Mouse (Mus musculus) heart, embryonic 10.5 days (tissue): ENCODE data around the gene Smcr8. TPM values are rescaled to one million over a fixed set of nuclear protein-coding genes. Genes with fewer than 3 reads are reported as not detected.
A peak's percentile ranks its signal among the peaks of the same experiment; 100 is the strongest.

ENCODE experiments used
- DNase-seq: peaks from one replicate; pipeline ENCODE4 v3.0.0-alpha.2; 2017; ENCODE audit warnings: low spot score
- H3K27ac ChIP-seq: fragments of 300-500 bp; sonication (generic); 2 replicates; pipeline ENCODE4 v1.5.1; 2016; ENCODE audit warnings: mild to moderate bottlenecking
- H3K27me3 ChIP-seq: fragments of 300-500 bp; sonication (generic); 2 replicates; pipeline ENCODE4 v1.6.1; 2016; ENCODE audit warnings: mild to moderate bottlenecking; ENCODE audit not compliant: poor library complexity, insufficient read depth, severe bottlenecking
- H3K36me3 ChIP-seq: fragments of 300-500 bp; sonication (generic); 2 replicates; pipeline ENCODE4 v1.6.1; 2016; ENCODE audit warnings: mild to moderate bottlenecking, moderate library complexity
- H3K4me1 ChIP-seq: fragments of 300-500 bp; sonication (generic); 2 replicates; pipeline ENCODE4 v1.6.1; 2016; ENCODE audit warnings: mild to moderate bottlenecking
- H3K4me3 ChIP-seq: fragments of 300-500 bp; sonication (generic); 2 replicates; pipeline ENCODE4 v1.5.1; 2016; ENCODE audit warnings: mild to moderate bottlenecking, moderate library complexity
- H3K9me3 ChIP-seq: fragments of 300-500 bp; sonication (generic); 2 replicates; pipeline ENCODE4 v1.6.1; 2016; ENCODE audit warnings: mild to moderate bottlenecking, moderate library complexity
- WGBS: fragments of 180-500 bp; shearing (Covaris S2); methylation state at CpG from one replicate; pipeline ENCODE4 v1.1.7; 2016; 5-methylcytosine and 5-hydroxymethylcytosine counted together
- microRNA-seq: library from miRNA; unstranded; fragments of <30 nt; microRNA quantifications from one replicate; pipeline ENCODE4, GENCODE M21; 2017
- polyA plus RNA-seq: library from polyadenylated mRNA; unstranded; fragments of >200 nt; fragmentation: Nextera tagmentation; extraction: Ambion mirVana; gene quantifications from 2 replicates; pipeline ENCODE4 v1.2.1, GENCODE M21; 2016

Gene Smcr8
- polyA plus RNA-seq, 1 experiment from 2014 or later = 6.7 TPM

DNA sequence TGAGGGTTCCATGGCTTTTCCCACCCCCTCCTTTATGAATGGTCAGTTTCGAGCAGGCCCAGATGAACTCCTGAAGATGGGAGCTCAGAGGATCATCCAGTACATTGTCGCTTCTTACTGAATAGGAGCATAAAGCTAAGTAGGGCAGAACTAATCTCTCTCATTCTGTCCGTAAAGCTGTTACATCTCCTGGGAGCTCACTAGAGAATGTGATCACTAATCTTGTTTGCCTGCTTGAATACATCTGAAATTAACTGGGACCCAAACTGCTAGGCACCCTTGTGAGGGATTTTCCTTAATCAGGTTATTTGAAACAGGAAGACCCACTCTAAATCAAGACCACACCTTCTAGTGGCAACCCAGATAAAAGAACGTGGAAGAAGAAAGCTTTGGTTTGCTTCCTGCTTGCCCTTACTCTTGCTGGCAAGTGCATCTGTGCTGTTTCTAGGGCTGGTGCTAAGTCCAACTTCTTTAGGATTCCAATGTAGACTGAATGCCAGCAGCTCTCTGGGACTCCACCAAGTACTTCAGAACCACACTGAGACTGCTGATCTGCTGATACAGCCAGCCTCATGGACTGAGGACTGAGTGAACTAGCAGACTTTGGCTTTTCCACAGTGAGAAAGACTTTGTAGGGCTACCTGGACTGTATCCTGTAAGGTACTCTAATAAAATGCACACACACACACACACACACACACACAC lies 50.1 kb downstream of the Smcr8 start:
- H3K27me3 ChIP-seq = no peaks in the 10 kb centered on the region
- peaks cover 6% of the 10 kb centered on the region for H3K4me1 ChIP-seq
- no peak overlapping the region for H3K27ac ChIP-seq
- no peak for DNase-seq
- no peaks in the 10 kb centered on the region for H3K9me3 ChIP-seq
- 59% methylated on average over 4 of the region's 4 CpGs for WGBS
- H3K36me3 ChIP-seq = no peaks in the 10 kb centered on the region
- no peak overlapping the region for H3K4me3 ChIP-seq

DNA sequence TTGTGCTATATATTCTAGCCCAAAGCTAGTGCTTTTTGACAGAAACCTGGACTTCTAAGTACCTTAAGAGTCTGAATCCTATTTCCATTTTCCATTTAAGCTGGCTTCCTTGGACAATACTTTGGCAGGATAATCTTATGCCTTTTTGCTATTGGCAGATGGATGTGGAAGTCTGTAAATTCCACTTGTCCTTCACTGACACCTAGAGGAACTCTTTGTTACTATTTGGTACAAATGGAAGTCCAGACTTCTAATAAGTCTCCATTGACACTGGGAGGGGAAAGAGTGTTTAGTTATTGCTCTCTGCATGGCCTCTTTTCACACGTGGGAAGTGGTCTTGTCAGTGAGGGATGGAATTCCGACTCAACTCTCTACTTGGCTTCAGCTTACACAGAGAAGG lies 51.6 kb downstream of the Smcr8 start:
- Histone ChIP-seq H3K27ac (no peak overlapping the region), H3K9me3 (no peaks in the 10 kb centered on the region), H3K4me3 (no peak overlapping the region), H3K27me3 (no peaks in the 10 kb centered on the region), H3K4me1 (peaks cover 6% of the 10 kb centered on the region), H3K36me3 (no peaks in the 10 kb centered on the region)
- DNase-seq = no peak
- WGBS = 28% methylated on average over 2 of the region's 2 CpGs

DNA sequence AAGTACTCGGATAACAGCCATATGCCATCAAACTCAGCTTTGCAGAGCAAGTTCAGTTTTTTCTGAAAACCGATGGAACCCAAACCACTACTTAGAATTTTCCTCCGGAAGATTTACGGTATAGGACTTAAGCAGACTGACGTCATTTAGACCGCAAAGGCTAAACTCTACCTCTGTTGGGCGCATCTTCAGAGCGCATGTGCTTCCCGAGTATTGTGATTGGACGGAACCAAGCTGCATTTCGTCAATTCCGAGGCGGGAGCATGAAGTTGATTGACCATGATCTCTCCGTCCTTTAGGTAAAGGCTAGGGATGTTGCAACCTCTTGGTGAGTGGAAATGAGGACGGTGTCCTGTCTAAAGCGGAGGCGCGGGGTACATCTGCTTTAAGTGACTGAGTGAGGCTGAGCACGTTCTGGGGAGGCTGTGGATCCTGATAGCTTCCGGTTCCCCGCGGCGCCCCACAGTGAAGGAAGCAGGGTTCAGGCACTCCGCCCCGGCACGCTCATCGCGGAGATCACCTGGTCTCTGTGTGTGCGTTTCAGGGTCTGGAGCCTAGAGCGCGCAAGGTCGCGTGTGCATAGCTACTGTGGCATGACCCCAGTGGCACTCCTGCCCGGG lies 53.2 kb downstream of the Smcr8 start, which contains the start of gene Dhrs7b:
Gene Dhrs7b, plus strand, starts transcription at position 199 of the 620 bp plus-strand sequence.
- Histone ChIP-seq H3K36me3 (no peaks in the 10 kb centered on the region), H3K9me3 (no peaks in the 10 kb centered on the region), H3K4me1 (peaks cover 6% of the 10 kb centered on the region), H3K27me3 (no peaks in the 10 kb centered on the region), H3K4me3 (peak within 1 kb of the TSS; percentile 71), H3K27ac (peak within 1 kb of the TSS; percentile 90)
- peak; percentile 95 for DNase-seq
- WGBS = under 1% methylated on average over 34 of the region's 34 CpGs

DNA sequence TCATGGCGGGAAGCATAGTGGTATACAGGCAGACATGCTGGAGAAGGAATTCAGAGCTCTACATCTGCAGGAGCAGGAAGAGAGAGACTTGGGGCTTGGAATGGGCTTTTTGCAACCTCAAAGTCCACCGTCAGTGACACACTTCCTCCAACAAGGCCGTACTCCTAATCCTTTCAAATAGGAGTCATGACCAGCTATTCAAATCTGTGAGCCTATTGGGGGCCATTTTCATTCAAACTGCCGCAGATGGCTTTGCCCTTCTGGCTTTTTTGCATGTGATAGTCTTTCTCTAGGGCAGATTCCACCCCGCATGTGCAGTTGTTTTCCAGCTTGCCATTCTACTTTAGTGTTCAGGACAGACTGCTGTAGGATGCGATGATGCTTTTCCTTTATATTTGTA lies 59.6 kb downstream of the Smcr8 start:
- Histone ChIP-seq H3K27ac (no peak overlapping the region), H3K4me3 (no peak overlapping the region), H3K36me3 (peaks cover 15% of the 10 kb centered on the region; the same call in 1 of the 2 replicates), H3K27me3 (no peaks in the 10 kb centered on the region), H3K4me1 (no peaks in the 10 kb centered on the region), H3K9me3 (no peaks in the 10 kb centered on the region)
- 92% methylated on average over 6 of the region's 6 CpGs for WGBS
- no peak for DNase-seq

Small RNA genes within 50 kb of the gene (microRNA-seq; reads per million reads assigned to microRNA genes)
- 5.6 reads per million, percentile 17 among the genes with 10 or more reads in this experiment for gene Mir5100

Other genes starting within 250 kb of the Smcr8 start
- 32.5 and 38.6 TPM in 2 replicates for gene Alkbh5, start 241.1 kb upstream of the Smcr8 start, polyA plus RNA-seq
- 51.0 and 57.7 TPM in 2 replicates for gene Llgl1, start 77.8 kb upstream of the Smcr8 start, polyA plus RNA-seq
- gene Flii, start 50.3 kb upstream of the Smcr8 start, polyA plus RNA-seq = 80.4 and 103 TPM in 2 replicates
- gene Mief2, start 49.1 kb upstream of the Smcr8 start, polyA plus RNA-seq = 18.1 and 21.9 TPM in 2 replicates
- gene Top3a, start 159 bp upstream of the Smcr8 start, polyA plus RNA-seq = 16.0 and 17.8 TPM in 2 replicates
- gene Shmt1, start 34.2 kb downstream of the Smcr8 start, polyA plus RNA-seq = 60.9 and 82.5 TPM in 2 replicates
- 36.6 and 40.9 TPM in 2 replicates for gene Dhrs7b, start 53.1 kb downstream of the Smcr8 start, polyA plus RNA-seq
- gene Tmem11, start 101.7 kb downstream of the Smcr8 start, polyA plus RNA-seq = 77.3 and 80.5 TPM in 2 replicates
- gene Natd1, start 137.2 kb downstream of the Smcr8 start, polyA plus RNA-seq = 25.5 and 28.6 TPM in 2 replicates
- gene Map2k3, start 154.5 kb downstream of the Smcr8 start, polyA plus RNA-seq = 86.5 and 91.3 TPM in 2 replicates
- gene Kcnj12, start 245.0 kb downstream of the Smcr8 start, polyA plus RNA-seq = 1.4 and 1.7 TPM in 2 replicates